Mouse (Mus musculus): ENCODE measurements around the gene Kcnk1.

Kcnk1 gene

GRCm38 (mm10) chr8:125996031-125996839 lies 1.3 kb downstream of the Kcnk1 start:
- no peak for DNase-seq (ENCODE audit: low spot score)

- DNase-seq (ENCODE audit: low spot score), result no peak
Measured at GRCm38 (mm10) chr8:125996980-125997379, 2.0 kb downstream of the Kcnk1 start.

- DNase-seq (ENCODE audit: low spot score), result no peak
Measured at GRCm38 (mm10) chr8:125997550-125997949, 2.6 kb downstream of the Kcnk1 start.

- no peak for DNase-seq (ENCODE audit: low spot score)
Measured at GRCm38 (mm10) chr8:125999842-126000395, 4.9 kb downstream of the Kcnk1 start.

GRCm38 (mm10) chr8:126003546-126003945 lies 8.6 kb downstream of the Kcnk1 start:
- no peak for DNase-seq (ENCODE audit: low spot score)

GRCm38 (mm10) chr8:126004953-126005352 lies 10.0 kb downstream of the Kcnk1 start:
- no peak for DNase-seq (ENCODE audit: low spot score)

- no peak for DNase-seq (ENCODE audit: low spot score)
Measured at GRCm38 (mm10) chr8:126006310-126006990, 11.5 kb downstream of the Kcnk1 start.

- DNase-seq (ENCODE audit: low spot score), result no peak
Measured at GRCm38 (mm10) chr8:126007538-126008330, 12.8 kb downstream of the Kcnk1 start.

- no peak for DNase-seq (ENCODE audit: low spot score)
Measured at GRCm38 (mm10) chr8:126008945-126009344, 14.0 kb downstream of the Kcnk1 start.

GRCm38 (mm10) chr8:126010900-126011299 lies 15.9 kb downstream of the Kcnk1 start:
- DNase-seq (ENCODE audit: low spot score), result no peak

GRCm38 (mm10) chr8:126012334-126012733 lies 17.4 kb downstream of the Kcnk1 start:
- DNase-seq (ENCODE audit: low spot score), result no peak

- no peak for DNase-seq (ENCODE audit: low spot score)
Measured at GRCm38 (mm10) chr8:126013646-126014045, 18.7 kb downstream of the Kcnk1 start.

GRCm38 (mm10) chr8:126021932-126022331 lies 27.0 kb downstream of the Kcnk1 start:
- no peak for DNase-seq (ENCODE audit: low spot score)

- DNase-seq (ENCODE audit: low spot score), result no peak
Measured at GRCm38 (mm10) chr8:126023706-126024305, 28.8 kb downstream of the Kcnk1 start.

GRCm38 (mm10) chr8:126024891-126025290 lies 29.9 kb downstream of the Kcnk1 start:
- DNase-seq (ENCODE audit: low spot score), result no peak

GRCm38 (mm10) chr8:126026121-126026520 lies 31.2 kb downstream of the Kcnk1 start:
- no peak for DNase-seq (ENCODE audit: low spot score)

- no peak for DNase-seq (ENCODE audit: low spot score)
Measured at GRCm38 (mm10) chr8:126026584-126026983, 31.6 kb downstream of the Kcnk1 start.

GRCm38 (mm10) chr8:126027486-126027885 lies 32.5 kb downstream of the Kcnk1 start:
- DNase-seq (ENCODE audit: low spot score), result no peak

- DNase-seq (ENCODE audit: low spot score), result no peak
Measured at GRCm38 (mm10) chr8:126028941-126029340, 34.0 kb downstream of the Kcnk1 start.

GRCm38 (mm10) chr8:126032776-126033175 lies 37.8 kb downstream of the Kcnk1 start:
- DNase-seq (ENCODE audit: low spot score), result no peak

GRCm38 (mm10) chr8:126035046-126035445 lies 40.1 kb downstream of the Kcnk1 start:
- no peak for DNase-seq (ENCODE audit: low spot score)

GRCm38 (mm10) chr8:126036340-126036739 lies 41.4 kb downstream of the Kcnk1 start:
- DNase-seq (ENCODE audit: low spot score), result no peak
